Mouse (Mus musculus): Measurements from ENCODE around the gene Arl6ip1. TPM values are rescaled to one million over a fixed set of nuclear protein-coding genes. Genes with fewer than 3 reads are reported as not detected.
A peak's percentile ranks its signal among the peaks of the same experiment; 100 is the strongest.

Arl6ip1 gene
- polyA plus RNA-seq, 1 experiment from 2014 or later, result 517 TPM

DNA sequence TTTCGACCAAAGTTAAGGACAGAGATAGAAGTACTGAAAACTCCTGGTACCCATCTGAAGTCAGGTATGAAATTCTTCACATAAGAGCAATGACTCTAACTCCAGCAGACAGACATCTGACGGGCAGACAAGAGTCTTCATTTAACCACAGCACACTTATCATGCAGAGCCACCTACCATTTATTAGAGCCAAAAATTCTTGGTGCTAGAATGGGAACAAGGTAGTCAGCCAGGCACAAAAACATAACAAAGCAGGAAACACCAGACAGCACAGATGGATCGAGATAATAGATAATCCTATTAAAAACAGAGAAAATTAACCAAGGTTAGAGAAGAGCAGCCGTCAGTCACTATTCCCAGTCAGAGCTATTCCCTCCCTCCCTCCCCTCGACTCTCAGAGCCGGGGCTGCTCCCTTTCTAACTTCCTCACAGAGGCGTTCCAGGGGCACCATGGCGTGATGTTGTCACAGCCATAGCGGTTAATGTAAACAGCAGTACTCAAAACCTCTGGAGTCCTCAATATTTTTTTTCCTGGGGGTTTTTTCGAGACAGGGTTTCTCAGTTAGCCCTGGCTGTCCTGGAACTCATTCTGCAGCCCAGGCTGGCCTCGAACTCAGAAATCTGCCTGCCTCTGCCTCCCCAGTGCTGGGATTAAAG, 3.1 kb downstream of the Arl6ip1 start:
- peaks cover 30% of the 10 kb centered on the region for H3K4me1 ChIP-seq
- WGBS, result 64% methylated on average over 11 of the region's 11 CpGs
- no peak overlapping the region for H3K9ac ChIP-seq
- peaks cover 45% of the 10 kb centered on the region for H3K36me3 ChIP-seq
- peak overlapping the region; percentile 75 for H3K4me2 ChIP-seq
- no peaks in the 10 kb centered on the region for H3K9me3 ChIP-seq (replicated peaks)
- no peaks in the 10 kb centered on the region for H3K27me3 ChIP-seq
- no peak for ATAC-seq (replicated peaks; ENCODE audit: low FRiP score)
- H3K27ac ChIP-seq, result no peak overlapping the region
- H3K4me3 ChIP-seq (replicated peaks), result 0 out of 2 replicates have a peak overlapping the region, but pooled peaks have one; percentile 2

GRCm38 (mm10) chr7:118125736-118126135, 3.7 kb downstream of the Arl6ip1 start:
- Histone ChIP-seq H3K4me1 (peaks cover 30% of the 10 kb centered on the region), H3K4me3 (replicated peaks) (no peak overlapping the region), H3K9ac (no peak overlapping the region), H3K27me3 (no peaks in the 10 kb centered on the region), H3K9me3 (replicated peaks) (no peaks in the 10 kb centered on the region), H3K4me2 (no peak overlapping the region), H3K36me3 (peaks cover 50% of the 10 kb centered on the region), H3K27ac (no peak overlapping the region)
- no peak for ATAC-seq (replicated peaks; ENCODE audit: low FRiP score)

GRCm38 (mm10) chr7:118123512-118124411, 5.7 kb downstream of the Arl6ip1 start:
- Histone ChIP-seq H3K9ac (no peak overlapping the region), H3K36me3 (peaks cover 70% of the 10 kb centered on the region), H3K4me2 (no peak overlapping the region), H3K9me3 (replicated peaks) (no peaks in the 10 kb centered on the region), H3K27ac (no peak overlapping the region), H3K4me1 (peaks cover 30% of the 10 kb centered on the region), H3K4me3 (replicated peaks) (no peak overlapping the region), H3K27me3 (no peaks in the 10 kb centered on the region)
- 88% methylated on average over 4 of the region's 4 CpGs for WGBS
- ATAC-seq (replicated peaks; ENCODE audit: low FRiP score), result no peak

- Histone ChIP-seq H3K9ac (no peak overlapping the region), H3K27ac (no peak overlapping the region), H3K4me3 (replicated peaks) (no peak overlapping the region), H3K27me3 (no peaks in the 10 kb centered on the region), H3K36me3 (peaks cover 79% of the 10 kb centered on the region), H3K4me1 (peaks cover 27% of the 10 kb centered on the region), H3K9me3 (replicated peaks) (no peaks in the 10 kb centered on the region), H3K4me2 (no peak overlapping the region)
- 93% methylated on average over 7 of the region's 7 CpGs for WGBS
- ATAC-seq (replicated peaks; ENCODE audit: low FRiP score), result no peak
Measured at GRCm38 (mm10) chr7:118122235-118122634, 7.2 kb downstream of the Arl6ip1 start.

- Histone ChIP-seq H3K9ac (no peak overlapping the region), H3K27me3 (no peaks in the 10 kb centered on the region), H3K4me2 (no peak overlapping the region), H3K9me3 (replicated peaks) (no peaks in the 10 kb centered on the region), H3K4me3 (replicated peaks) (no peak overlapping the region), H3K27ac (peak overlapping the region; percentile 65; the same call in 1 of the 2 replicates), H3K4me1 (peaks cover 19% of the 10 kb centered on the region), H3K36me3 (peaks cover 63% of the 10 kb centered on the region)
- WGBS, result 72% methylated on average over 1 of the region's 1 CpGs
- ATAC-seq (replicated peaks; ENCODE audit: low FRiP score), result no peak
Measured at GRCm38 (mm10) chr7:118120654-118121053, 8.8 kb downstream of the Arl6ip1 start.

- Histone ChIP-seq H3K36me3 (peaks cover 62% of the 10 kb centered on the region), H3K9ac (no peak overlapping the region), H3K9me3 (replicated peaks) (no peaks in the 10 kb centered on the region), H3K4me2 (no peak overlapping the region), H3K27ac (peak overlapping the region; percentile 65), H3K27me3 (no peaks in the 10 kb centered on the region), H3K4me1 (peaks cover 19% of the 10 kb centered on the region), H3K4me3 (replicated peaks) (no peak overlapping the region)
- WGBS, result 49% methylated on average over 5 of the region's 5 CpGs
- ATAC-seq (replicated peaks; ENCODE audit: low FRiP score), result no peak
Measured at GRCm38 (mm10) chr7:118119946-118120345, 9.5 kb downstream of the Arl6ip1 start.

DNA sequence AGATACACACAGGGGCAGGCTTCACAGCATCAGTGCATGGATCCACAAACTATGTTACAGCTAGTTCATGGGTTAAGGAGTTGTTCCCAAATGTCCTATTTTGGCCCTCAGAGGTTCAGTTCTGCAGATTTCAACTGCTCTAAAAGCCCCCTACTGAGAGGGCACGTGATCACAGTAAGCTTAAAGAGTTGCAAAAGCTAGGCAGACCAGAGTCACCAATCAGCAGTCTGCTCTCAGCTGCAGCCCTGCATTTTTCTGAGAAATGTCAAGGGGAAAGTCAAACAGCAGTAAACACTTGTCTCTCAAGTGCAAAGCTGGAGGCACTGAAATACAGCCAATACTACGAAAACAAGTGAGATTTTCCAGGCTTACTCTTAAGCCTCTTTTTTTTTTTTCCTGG, 10.3 kb downstream of the Arl6ip1 start:
- H3K9me3 ChIP-seq (replicated peaks), result no peaks in the 10 kb centered on the region
- no peak overlapping the region for H3K4me3 ChIP-seq (replicated peaks)
- H3K4me1 ChIP-seq, result peaks cover 26% of the 10 kb centered on the region
- no peak overlapping the region for H3K9ac ChIP-seq
- H3K27me3 ChIP-seq, result no peaks in the 10 kb centered on the region
- no peak for ATAC-seq (replicated peaks; ENCODE audit: low FRiP score)
- no peak overlapping the region for H3K4me2 ChIP-seq
- peaks cover 62% of the 10 kb centered on the region for H3K36me3 ChIP-seq
- 64% methylated on average over 2 of the region's 2 CpGs for WGBS
- H3K27ac ChIP-seq, result peak overlapping the region; percentile 65

DNA sequence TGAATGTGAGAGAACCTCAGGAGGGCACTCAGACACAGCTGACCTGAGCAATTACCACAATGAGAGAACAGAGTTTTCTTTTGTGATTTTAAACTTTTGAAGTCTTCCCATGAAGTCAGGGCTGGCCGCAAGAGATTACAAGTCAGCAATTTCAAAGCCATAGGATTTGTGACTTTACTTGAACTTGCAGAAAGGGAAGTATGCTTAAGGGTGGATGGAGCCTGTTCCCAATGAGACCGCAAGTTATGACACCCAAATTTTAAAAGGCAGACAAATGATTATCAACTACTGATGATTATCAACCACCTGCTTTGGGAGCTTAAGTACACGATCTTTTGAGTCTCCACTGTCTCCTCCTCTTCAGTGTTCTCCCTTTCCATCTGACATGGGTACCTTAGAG, 11.0 kb downstream of the Arl6ip1 start:
- Histone ChIP-seq H3K36me3 (peaks cover 64% of the 10 kb centered on the region), H3K27ac (peak overlapping the region; percentile 71), H3K4me2 (no peak overlapping the region), H3K4me1 (peaks cover 33% of the 10 kb centered on the region), H3K9ac (no peak overlapping the region), H3K4me3 (replicated peaks) (no peak overlapping the region), H3K9me3 (replicated peaks) (no peaks in the 10 kb centered on the region), H3K27me3 (no peaks in the 10 kb centered on the region)
- no peak for ATAC-seq (replicated peaks; ENCODE audit: low FRiP score)
- 89% methylated on average over 3 of the region's 3 CpGs for WGBS

DNA sequence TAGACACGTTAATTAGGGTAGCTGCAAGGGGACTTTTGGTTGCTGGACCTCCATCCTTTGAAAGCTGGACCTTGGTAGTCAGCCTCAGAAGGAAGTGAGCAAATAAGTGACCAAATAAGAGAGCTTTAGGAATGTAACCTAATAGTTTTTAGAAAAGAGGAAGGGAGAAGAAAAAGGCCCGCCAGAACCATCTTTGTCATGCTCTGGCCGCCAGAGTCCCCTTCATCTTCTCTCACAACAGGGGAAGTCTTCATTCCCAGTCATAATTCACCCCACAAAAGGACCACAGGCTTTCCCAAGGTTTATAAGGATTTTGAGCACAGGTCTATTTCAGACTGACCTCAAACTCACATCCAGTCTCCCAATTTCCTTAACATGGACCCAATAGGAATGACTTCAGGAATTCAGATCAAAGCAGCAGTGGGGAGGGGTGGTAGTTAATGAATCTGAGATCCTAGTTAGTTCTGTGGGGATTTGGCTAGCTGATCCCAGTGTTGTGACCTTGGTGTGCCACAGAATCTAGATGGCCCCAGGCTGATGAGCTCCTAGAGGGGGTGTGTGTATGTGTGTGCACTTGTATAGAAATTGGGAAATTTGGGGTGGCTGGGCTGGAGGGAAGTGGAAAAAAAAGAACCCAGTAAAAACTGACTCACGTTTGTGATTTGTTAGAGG, 11.8 kb downstream of the Arl6ip1 start:
- H3K36me3 ChIP-seq, result peaks cover 66% of the 10 kb centered on the region

GRCm38 (mm10) chr7:118116787-118117538, 12.5 kb downstream of the Arl6ip1 start:
- WGBS, result 11% methylated on average over 8 of the region's 8 CpGs
- Histone ChIP-seq H3K4me3 (replicated peaks) (peak overlapping the region; percentile 96), H3K4me2 (peak overlapping the region; percentile 70), H3K27ac (peak overlapping the region; percentile 92), H3K4me1 (peaks cover 48% of the 10 kb centered on the region), H3K9ac (peak overlapping the region; percentile 67; the same call in 1 of the 2 replicates), H3K36me3 (peaks cover 66% of the 10 kb centered on the region), H3K9me3 (replicated peaks) (no peaks in the 10 kb centered on the region), H3K27me3 (no peaks in the 10 kb centered on the region)
- ATAC-seq (replicated peaks; ENCODE audit: low FRiP score), result 0 out of 2 replicates have a peak, but pooled peaks have one; percentile 10

More for the DNA sequence above, 11.8 kb downstream of the Arl6ip1 start:
- Histone ChIP-seq H3K4me1 (peaks cover 41% of the 10 kb centered on the region), H3K9me3 (replicated peaks) (no peaks in the 10 kb centered on the region), H3K9ac (no peak overlapping the region), H3K27me3 (no peaks in the 10 kb centered on the region), H3K4me2 (no peak overlapping the region), H3K27ac (peak overlapping the region; percentile 71), H3K4me3 (replicated peaks) (no peak overlapping the region)
- ATAC-seq (replicated peaks; ENCODE audit: low FRiP score), result no peak
- 41% methylated on average over 4 of the region's 4 CpGs for WGBS

GRCm38 (mm10) chr7:118115877-118116568, 13.4 kb downstream of the Arl6ip1 start, which contains the start of gene Rps15a:
TSS of gene Rps15a (minus strand) at chr7:118116188.
- H3K4me2 ChIP-seq, result peak within 1 kb of the TSS; percentile 83
- H3K9ac ChIP-seq, result peak within 1 kb of the TSS; percentile 98
- no peaks in the 10 kb centered on the region for H3K9me3 ChIP-seq (replicated peaks)
- H3K27me3 ChIP-seq, result no peaks in the 10 kb centered on the region
- H3K4me1 ChIP-seq, result peaks cover 57% of the 10 kb centered on the region
- ATAC-seq (replicated peaks; ENCODE audit: low FRiP score), result peak; percentile 72
- peak within 1 kb of the TSS; percentile 96 for H3K4me3 ChIP-seq (replicated peaks)
- peak within 1 kb of the TSS; percentile 95 for H3K27ac ChIP-seq
- peaks cover 69% of the 10 kb centered on the region for H3K36me3 ChIP-seq
- under 1% methylated on average over 40 of the region's 40 CpGs for WGBS

All from kidney, embryonic 15.5 days (tissue).